Mouse (Mus musculus) CD4-positive helper T cell, adult 2 months (primary cell): ENCODE measurements at regions not wholly inside any gene's neighbourhood (a gene's known extent, or its start where the extent isn't known, plus 50 kb on each side); places are given as distances from the start of the nearest gene placed in this dataset.

Experiments used
- DNase-seq: peaks from one replicate; pipeline ENCODE4 v3.0.0-alpha.2; 2012; ENCODE audit warnings: low read depth, missing footprints, low spot score

GRCm38 (mm10) chr17:66252926-66253325 lies 129.6 kb downstream of the Ddx11 start:
- no peak for DNase-seq

GRCm38 (mm10) chr17:66259697-66260096 lies 136.4 kb downstream of the Ddx11 start:
- no peak for DNase-seq

- DNase-seq = no peak
These were observed 139.4 kb downstream of the Ddx11 start for GRCm38 (mm10) chr17:66262681-66263240.

GRCm38 (mm10) chr17:66263405-66263804 lies 140.1 kb downstream of the Ddx11 start:
- DNase-seq = no peak

- DNase-seq = no peak
These were observed 143.5 kb downstream of the Ddx11 start for GRCm38 (mm10) chr17:66266803-66267202.

- no peak for DNase-seq
These were observed 144.5 kb downstream of the Ddx11 start for GRCm38 (mm10) chr17:66267831-66268230.

- no peak for DNase-seq
These were observed 146.2 kb downstream of the Ddx11 start for GRCm38 (mm10) chr17:66269567-66269966.

GRCm38 (mm10) chr17:66271906-66272305 lies 148.6 kb downstream of the Ddx11 start:
- DNase-seq = no peak

- no peak for DNase-seq
These were observed 153.5 kb downstream of the Ddx11 start for GRCm38 (mm10) chr17:66276778-66277177.

- DNase-seq = no peak
These were observed 154.7 kb downstream of the Ddx11 start for GRCm38 (mm10) chr17:66278037-66278436.

- DNase-seq = no peak
These were observed 162.0 kb downstream of the Ddx11 start for GRCm38 (mm10) chr17:66285295-66285694.
